Comparison of ENCODE assay signal across 8 mouse cellular contexts in the genomic region with DNA sequence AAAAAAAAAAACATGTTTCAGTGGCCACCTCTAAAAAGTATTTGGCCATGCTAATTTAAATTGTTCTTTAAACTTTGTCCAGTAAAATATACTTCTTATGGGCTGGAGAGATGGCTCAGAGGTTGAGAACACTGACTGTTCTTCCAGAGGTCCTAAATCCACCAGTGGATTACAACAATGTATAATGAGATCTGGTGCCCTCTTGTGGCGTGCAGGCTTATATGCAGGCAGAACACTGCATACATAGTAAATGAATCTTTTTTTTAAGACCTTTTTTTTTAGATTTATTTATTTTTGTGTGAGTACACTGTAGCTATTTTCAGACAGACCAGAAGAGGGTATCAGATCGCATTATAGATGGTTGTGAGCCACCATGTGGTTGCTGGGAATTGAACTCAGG. TPM values are rescaled to one million over a fixed set of nuclear protein-coding genes. Genes with fewer than 3 reads are reported as not detected.
DNase-seq lines count a peak whose midpoint lies in the region; ATAC-seq and TF ChIP-seq lines count a peak whose summit lies in the region.
"Had no signal": no experiment of that assay in that cellular context is flagged by ENCODE, and none has a peak within 500 bp of the region (broad histone marks: within the 10 kb centered on the region; RNA-seq: fewer than 3 reads in every experiment).

No protein-coding gene starts in this region.

- no peak overlapping the region for H3K9ac ChIP-seq in hindbrain, postnatal 0 days (replicated peaks; ENCODE audit: low read length)
- H3K9ac ChIP-seq in hindbrain, embryonic 16.5 days (ENCODE audit: low read depth, low read length) = no peak overlapping the region
- H3K9ac ChIP-seq: neural tube, embryonic 12.5 days had no signal

- WGBS in hindbrain, postnatal 0 days = 57% methylated on average over 2 of the region's 2 CpGs
- 71% methylated on average over 2 of the region's 2 CpGs for WGBS in hindbrain, embryonic 16.5 days

- no peak overlapping the region for H3K4me2 ChIP-seq in hindbrain, postnatal 0 days (ENCODE audit: low read depth, low read length)
- H3K4me2 ChIP-seq in hindbrain, embryonic 16.5 days (ENCODE audit: low read length) = no peak overlapping the region
- H3K4me2 ChIP-seq: neural tube, embryonic 12.5 days had no signal

- H3K27me3 ChIP-seq in hindbrain, postnatal 0 days (ENCODE audit: insufficient read depth, low read length) = no peaks in the 10 kb centered on the region
- no peaks in the 10 kb centered on the region for H3K27me3 ChIP-seq in hindbrain, embryonic 16.5 days (replicated peaks; ENCODE audit: control insufficient read depth, insufficient read depth, low read length)
- H3K27me3 ChIP-seq: neural tube, embryonic 12.5 days had no signal

- H3K4me3 ChIP-seq in hindbrain, postnatal 0 days (ENCODE audit: low read length) = no peak overlapping the region
- no peak overlapping the region for H3K4me3 ChIP-seq in hindbrain, embryonic 16.5 days (ENCODE audit: low read length)
- H3K4me3 ChIP-seq: neural tube, embryonic 12.5 days had no signal

- no peaks in the 10 kb centered on the region for H3K9me3 ChIP-seq in hindbrain, postnatal 0 days (ENCODE audit: low read length)
- H3K9me3 ChIP-seq in hindbrain, embryonic 16.5 days (ENCODE audit: control insufficient read depth, low read length) = no peaks in the 10 kb centered on the region
- H3K9me3 ChIP-seq: neural tube, embryonic 12.5 days had no signal

- no peak for ATAC-seq in hindbrain, postnatal 0 days
- no peak for ATAC-seq in hindbrain, embryonic 16.5 days
- peak; percentile 77 for ATAC-seq in inflammation-experienced regulatory T-cells, adult 6 months

- TF ChIP-seq CTCF in hindbrain, postnatal 0 days (IDR thresholded peaks at IDR 0.05; ENCODE audit: low read depth) = peak; percentile 53

- H3K36me3 ChIP-seq in hindbrain, postnatal 0 days (ENCODE audit: insufficient read depth, low read length) = no peaks in the 10 kb centered on the region; the same call in 1 of the 2 replicates
- peaks cover 11% of the 10 kb centered on the region for H3K36me3 ChIP-seq in hindbrain, embryonic 16.5 days (ENCODE audit: control insufficient read depth, insufficient read depth, low read length)

- DNase-seq in hindbrain, postnatal 0 days (ENCODE audit: low spot score) = peak; percentile 48
- DNase-seq in A20 (ENCODE audit: low read depth, low spot score) (peak; percentile 15), ES-CJ7 (ENCODE audit: low read depth, low spot score) (peak; percentile 18)
- no peak for DNase-seq in layer of hippocampus, postnatal 10 days (ENCODE audit: low spot score in 2 of 2)
- DNase-seq in layer of hippocampus, adult 9-11 months = no peak

- H3K4me1 ChIP-seq in hindbrain, postnatal 0 days (ENCODE audit: insufficient read depth, low read length) = no peaks in the 10 kb centered on the region
- no peaks in the 10 kb centered on the region for H3K4me1 ChIP-seq in hindbrain, embryonic 16.5 days (ENCODE audit: control insufficient read depth, insufficient read depth, low read depth, low read length)
- H3K4me1 ChIP-seq: neural tube, embryonic 12.5 days had no signal

- H3K27ac ChIP-seq in hindbrain, postnatal 0 days = no peak overlapping the region
- H3K27ac ChIP-seq in hindbrain, embryonic 16.5 days (ENCODE audit: low read depth, low read length) = no peak overlapping the region
- H3K27ac ChIP-seq: neural tube, embryonic 12.5 days had no signal

RNA-seq across cellular contexts. Expression of a gene that starts 37.6 kb away (rescaled TPM):
- 29.7 and 32.9 TPM in 2 replicates for total RNA-seq in hindbrain, postnatal 0 days (2014; rRNA removed)
- polyA plus RNA-seq in hindbrain, postnatal 0 days (2015; fragmentation: Nextera tagmentation; extraction: Ambion mirVana) = 34.6 and 35.4 TPM in 2 replicates
- polyA plus RNA-seq in hindbrain, embryonic 16.5 days (2015; fragmentation: Nextera tagmentation; extraction: Ambion mirVana) = 47.0 and 57.8 TPM in 2 replicates
- polyA plus RNA-seq in inflammation-experienced regulatory T-cells, adult 6 months (2017; shearing (Covaris generic)) = 10 to 100 TPM; 34.0 to 47.1 (median 38.5) TPM
- total RNA-seq in layer of hippocampus, postnatal 10 days (2021) = 10 to 100 TPM; 24.9 to 28.0 TPM

RNA-seq across cellular contexts. Expression of a gene that starts 38.2 kb away (rescaled TPM):
- total RNA-seq in hindbrain, postnatal 0 days (2014; rRNA removed) = 36.5 and 37.0 TPM in 2 replicates
- polyA plus RNA-seq in hindbrain, postnatal 0 days (2015; fragmentation: Nextera tagmentation; extraction: Ambion mirVana) = 213 and 221 TPM in 2 replicates
- polyA plus RNA-seq in hindbrain, embryonic 16.5 days (2015; fragmentation: Nextera tagmentation; extraction: Ambion mirVana) = 133 and 164 TPM in 2 replicates
- polyA plus RNA-seq in inflammation-experienced regulatory T-cells, adult 6 months (2017; shearing (Covaris generic)) = 100 to 1,000 TPM; 252 to 379 (median 281) TPM
- 100 to 1,000 TPM; 118 to 122 TPM for total RNA-seq in layer of hippocampus, postnatal 10 days (2021)

Comparison
In these comparisons a context has a peak if more than half of its experiments do, and no peak if none do; other contexts are left out.
1. DNase-seq: peak in hindbrain, postnatal 0 days (single experiment), A20 (single experiment) and ES-CJ7 (single experiment); none in layer of hippocampus, postnatal 10 days (0 of 2) and layer of hippocampus, adult 9-11 months (single experiment).